Mouse (Mus musculus): ENCODE measurements around the gene Gpatch3.

DNA sequence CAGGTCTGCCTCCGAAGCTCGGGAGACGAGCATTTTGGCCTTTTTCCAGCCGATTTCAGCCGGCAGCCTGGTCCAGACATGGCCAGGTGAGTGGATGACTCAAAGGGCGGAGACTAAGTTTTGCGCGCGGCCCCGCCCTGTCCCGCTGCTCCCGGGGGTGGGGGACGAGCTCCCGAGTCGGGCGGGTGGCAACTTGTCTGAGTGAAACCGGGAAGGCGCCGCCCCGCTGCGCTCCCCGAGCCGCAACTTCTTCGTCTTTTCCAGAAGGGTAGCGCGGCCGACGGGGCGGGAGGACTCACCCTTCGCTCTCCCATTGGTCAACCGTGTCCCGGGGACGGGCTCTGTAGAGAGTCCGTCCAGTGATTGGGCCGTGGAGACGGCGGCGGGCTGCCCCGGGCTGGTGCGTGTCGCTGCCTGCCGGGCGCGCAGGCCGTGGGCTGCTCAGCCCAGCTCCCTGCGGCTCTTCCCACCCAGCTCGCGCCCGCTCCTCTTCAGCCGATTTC lies 25.1 kb downstream of the Gpatch3 start:
- no peak for TF ChIP-seq CTCF (IDR thresholded peaks at IDR 0.05; ENCODE audit: low read depth, low read length)
- TF ChIP-seq POLR2A (IDR thresholded peaks at IDR 0.05; ENCODE audit: extremely low read depth, insufficient read depth, low read length) = no peak
